Mouse (Mus musculus): ENCODE results near the gene Tbc1d25. TPM values are rescaled to one million over a fixed set of nuclear protein-coding genes. Genes with fewer than 3 reads are reported as not detected.
A peak's percentile ranks its signal among the peaks of the same experiment; 100 is the strongest.

Gene Tbc1d25
- total and polyA plus RNA-seq, 3 experiments, result 8.0 to 23.4 TPM; not detected in 1

DNA sequence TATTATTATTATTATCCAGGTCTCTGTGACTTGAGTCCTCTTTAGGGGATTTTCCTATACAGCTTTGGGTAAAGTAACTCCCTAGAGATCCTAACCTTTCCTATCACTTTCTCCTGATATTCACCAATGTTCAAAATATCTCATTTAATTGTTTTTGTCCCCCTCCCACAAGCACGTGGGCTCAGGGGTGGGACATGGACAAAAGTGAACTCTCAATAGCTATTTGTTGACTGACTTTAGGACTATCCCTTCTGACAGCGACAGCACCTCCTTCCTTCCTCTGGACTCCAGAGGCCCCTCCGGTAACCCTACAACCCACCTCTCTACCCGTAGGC lies 845 bp downstream of the Tbc1d25 start (continued):
- TF ChIP-seq UBTF (IDR thresholded peaks at IDR 0.05; ENCODE audit: borderline replicate concordance, insufficient read depth, low read depth, low read length) (no peak), JUND (IDR thresholded peaks at IDR 0.05; ENCODE audit: low read depth, low read length) (no peak), NRF1 (IDR thresholded peaks at IDR 0.05; ENCODE audit: insufficient read depth, low read depth, low read length, poor library complexity, severe bottlenecking) (no peak), POLR2A (IDR thresholded peaks at IDR 0.05; ENCODE audit: control insufficient read depth in 1 of 2, insufficient read depth in 1 of 2, low read depth in 1 of 2, low read length in 2 of 2, poor library complexity in 1 of 2) (no peak), POLR2AphosphoS2 (IDR thresholded peaks at IDR 0.05; ENCODE audit: low read length) (no peak), CTCF (IDR thresholded peaks at IDR 0.05 in 2 of 3, conservative IDR thresholded peaks at IDR 0.05 in 1 of 3; ENCODE audit: control insufficient read depth in 1 of 3, insufficient read depth in 1 of 3, low read depth in 2 of 3, low read length in 3 of 3, poor library complexity in 1 of 3, severe bottlenecking in 1 of 3) (no peak), RCOR1 (IDR thresholded peaks at IDR 0.05; ENCODE audit: low read depth, low read length) (no peak), POLR2AphosphoS5 (IDR thresholded peaks at IDR 0.05; ENCODE audit: borderline replicate concordance, low read depth, low read length) (no peak)

DNA sequence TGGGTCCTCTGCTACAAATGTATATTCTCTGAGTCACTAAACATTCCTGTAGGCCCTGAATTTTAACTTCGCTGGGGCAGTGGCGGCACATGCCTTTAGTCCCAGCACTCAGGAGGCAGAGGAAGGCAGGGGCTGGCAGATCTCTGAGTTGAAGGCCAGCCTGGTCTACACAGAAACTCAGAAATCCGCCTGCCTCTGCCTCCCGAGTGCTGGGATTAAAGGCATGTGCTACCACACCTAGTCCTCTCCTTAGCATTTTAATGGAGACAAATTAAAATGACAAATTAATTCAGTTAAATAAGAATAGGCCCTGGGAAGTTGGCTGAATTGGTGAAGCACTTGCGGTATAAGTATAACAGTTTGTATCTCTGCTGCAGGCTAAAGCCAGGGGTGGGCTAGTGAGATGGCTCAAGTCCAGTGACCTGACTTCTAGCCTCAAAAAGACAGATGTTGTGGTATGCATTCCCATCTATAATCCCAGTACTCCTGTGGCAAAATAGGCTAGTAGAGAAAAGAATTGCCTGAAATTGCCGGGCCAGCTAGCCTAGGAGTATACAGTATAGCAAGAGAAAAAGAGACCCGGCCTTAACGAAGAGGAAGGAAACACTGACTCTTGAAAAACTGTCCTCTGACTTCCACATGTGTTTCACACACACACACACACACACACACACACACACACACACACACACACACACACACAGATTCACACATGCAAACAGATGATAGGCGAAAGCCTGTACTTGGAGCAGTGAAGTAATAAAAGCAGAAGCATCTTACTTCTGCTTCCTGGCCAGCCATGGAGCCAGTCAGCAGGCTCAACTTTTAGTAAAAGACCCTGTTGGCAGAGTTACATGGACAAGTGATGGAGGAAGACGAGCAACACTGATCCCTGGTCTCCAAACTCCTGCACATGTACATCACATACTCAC lies 8.0 kb downstream of the Tbc1d25 start:
- H3K36me3 ChIP-seq (ENCODE audit: control insufficient read depth in 1 of 2, insufficient read depth in 2 of 2, low read length in 2 of 2), result peaks cover 7 to 11% of the 10 kb centered on the region in 2 experiments
- H3K27me3 ChIP-seq (ENCODE audit: control insufficient read depth in 1 of 2, insufficient read depth in 2 of 2, low read length in 2 of 2), result no peaks in the 10 kb centered on the region
- 0 out of 2 replicates have a peak overlapping the region, but pooled peaks have one; percentile 4 for H3K27ac ChIP-seq (ENCODE audit: control insufficient read depth, low read depth, low read length)
- TF ChIP-seq EP300 (IDR thresholded peaks at IDR 0.05; ENCODE audit: low read depth in 1 of 2, low read length in 2 of 2) (peak; percentile 64 to 73), MXI1 (IDR thresholded peaks at IDR 0.05; ENCODE audit: low read depth, low read length) (peak; percentile 75), SMC3 (IDR thresholded peaks at IDR 0.05; ENCODE audit: low read depth, low read length) (0 out of 2 replicates have a peak, but pooled peaks have one; percentile 10), MYB (IDR thresholded peaks at IDR 0.05; ENCODE audit: low read depth, low read length) (no peak), HCFC1 (IDR thresholded peaks at IDR 0.05; ENCODE audit: low read depth, low read length) (no peak), USF2 (IDR thresholded peaks at IDR 0.05; ENCODE audit: borderline replicate concordance in 1 of 2, insufficient read depth in 1 of 2, low read depth in 1 of 2, low read length in 2 of 2) (no peak), JUND (IDR thresholded peaks at IDR 0.05; ENCODE audit: low read depth, low read length) (no peak), TBP (IDR thresholded peaks at IDR 0.05; ENCODE audit: low read depth, low read length) (no peak), UBTF (IDR thresholded peaks at IDR 0.05; ENCODE audit: borderline replicate concordance, insufficient read depth, low read depth, low read length) (no peak), MAFK (IDR thresholded peaks at IDR 0.05; ENCODE audit: borderline replicate concordance, low read depth, low read length) (no peak), USF1 (IDR thresholded peaks at IDR 0.05; ENCODE audit: low read depth, low read length) (no peak), ZNF384 (IDR thresholded peaks at IDR 0.05; ENCODE audit: low read depth, low read length) (no peak), NELFE (IDR thresholded peaks at IDR 0.05; ENCODE audit: low read depth, low read length) (no peak), KAT2A (conservative IDR thresholded peaks at IDR 0.05; ENCODE audit: low read depth, low read length) (no peak), BHLHE40 (IDR thresholded peaks at IDR 0.05; ENCODE audit: borderline replicate concordance, low read depth, low read length) (no peak), TAL1 (IDR thresholded peaks at IDR 0.05; ENCODE audit: low read length) (peak; percentile 52), ZC3H11A (IDR thresholded peaks at IDR 0.05; ENCODE audit: low read depth, low read length) (no peak), RCOR1 (IDR thresholded peaks at IDR 0.05; ENCODE audit: low read depth, low read length) (peak; percentile 36; the same call in 1 of the 2 replicates), NRF1 (IDR thresholded peaks at IDR 0.05; ENCODE audit: insufficient read depth, low read depth, low read length, poor library complexity, severe bottlenecking) (no peak), CHD1 (IDR thresholded peaks at IDR 0.05; ENCODE audit: low read depth, low read length) (no peak), POLR2AphosphoS5 (IDR thresholded peaks at IDR 0.05; ENCODE audit: borderline replicate concordance, low read depth, low read length) (no peak), TCF12 (IDR thresholded peaks at IDR 0.05; ENCODE audit: low read depth, low read length) (peak; percentile 80), CHD2 (IDR thresholded peaks at IDR 0.05; ENCODE audit: low read length) (no peak), ZMIZ1 (IDR thresholded peaks at IDR 0.05; ENCODE audit: low read depth, low read length) (no peak), E2F4 (IDR thresholded peaks at IDR 0.05; ENCODE audit: borderline replicate concordance, low read depth, low read length) (no peak), ZKSCAN1 (IDR thresholded peaks at IDR 0.05; ENCODE audit: low read depth, low read length) (no peak), MAX (IDR thresholded peaks at IDR 0.05; ENCODE audit: low read length) (no peak), SIN3A (IDR thresholded peaks at IDR 0.05; ENCODE audit: low read length) (peak; percentile 58; the same call in 1 of the 2 replicates), ELF1 (IDR thresholded peaks at IDR 0.05; ENCODE audit: low read depth, low read length) (no peak)

More for the DNA sequence above, 8.0 kb downstream of the Tbc1d25 start:
- no peaks in the 10 kb centered on the region for H3K9me3 ChIP-seq (replicated peaks; ENCODE audit: insufficient read depth, low read length)
- no peaks in the 10 kb centered on the region for H3K79me2 ChIP-seq (ENCODE audit: control insufficient read depth, insufficient read depth, low read length, poor library complexity)
- no peak overlapping the region for H3K4me3 ChIP-seq (ENCODE audit: control insufficient read depth in 1 of 2, insufficient read depth in 1 of 2, low read depth in 2 of 2, low read length in 2 of 2)
- H3K4me1 ChIP-seq (ENCODE audit: control insufficient read depth in 1 of 2, insufficient read depth in 2 of 2, low read length in 2 of 2), result peaks cover 2 to 8% of the 10 kb centered on the region in 2 experiments; a peak in 3 of 4 replicates
- peak; percentile 81 for DNase-seq (ENCODE audit: low read depth, low spot score)
- H3K9ac ChIP-seq (ENCODE audit: control insufficient read depth, low read depth, low read length, poor library complexity, severe bottlenecking), result no peak overlapping the region

Data from MEL (cell line).